Mouse (Mus musculus) kidney, embryonic 15.5 days (tissue): ENCODE measurements around the gene Cbfa2t2. TPM values are rescaled to one million over a fixed set of nuclear protein-coding genes. Genes with fewer than 3 reads are reported as not detected.

Experiments used
- ATAC-seq: fragments of 200-750 bp; cut with Nextera tagmentation; replicated peaks from 2 replicates; pipeline ENCODE4 v1.8.0; 2017; ENCODE audit warnings: moderate TSS enrichment; ENCODE audit not compliant: low FRiP score
- H3K27ac ChIP-seq: fragments of 300-500 bp; sonication (generic); 2 replicates; pipeline ENCODE4 v1.5.1; 2015; ENCODE audit warnings: mild to moderate bottlenecking, inconsistent platforms
- H3K27me3 ChIP-seq: fragments of 300-500 bp; sonication (generic); 2 replicates; pipeline ENCODE4 v1.6.1; 2015; ENCODE audit warnings: inconsistent platforms
- H3K36me3 ChIP-seq: fragments of 300-500 bp; sonication (generic); 2 replicates; pipeline ENCODE4 v1.6.1; 2015; ENCODE audit warnings: inconsistent platforms
- H3K4me1 ChIP-seq: fragments of 300-500 bp; sonication (generic); 2 replicates; pipeline ENCODE4 v1.6.1; 2015; ENCODE audit warnings: inconsistent platforms
- H3K4me2 ChIP-seq: fragments of 300-500 bp; sonication (generic); 2 replicates; pipeline ENCODE4 v1.6.1; 2015; ENCODE audit warnings: moderate library complexity, mild to moderate bottlenecking, inconsistent platforms
- H3K4me3 ChIP-seq: fragments of 300-500 bp; sonication (generic); replicated peaks from 2 replicates; pipeline ENCODE4 v1.5.1; 2015; ENCODE audit warnings: mild to moderate bottlenecking, inconsistent platforms
- H3K9ac ChIP-seq: fragments of 300-500 bp; sonication (generic); 2 replicates; pipeline ENCODE4 v1.6.1; 2015; ENCODE audit warnings: mild to moderate bottlenecking, inconsistent platforms
- H3K9me3 ChIP-seq: fragments of 300-500 bp; sonication (generic); replicated peaks from 2 replicates; pipeline ENCODE4 v1.6.1; 2016; ENCODE audit warnings: inconsistent platforms
- WGBS: fragments of 180-500 bp; shearing (Covaris S2); methylation state at CpG from one replicate; pipeline ENCODE4 v1.1.7; 2015; ENCODE audit warnings: mixed read lengths; 5-methylcytosine and 5-hydroxymethylcytosine counted together
- polyA plus RNA-seq: library from polyadenylated mRNA; unstranded; fragments of >200 nt; fragmentation: Nextera tagmentation; extraction: Ambion mirVana; gene quantifications from 2 replicates; pipeline ENCODE4 v1.2.1, GENCODE M21; 2015

Gene Cbfa2t2
- polyA plus RNA-seq, 1 experiment from 2014 or later, result 46.0 TPM

DNA sequence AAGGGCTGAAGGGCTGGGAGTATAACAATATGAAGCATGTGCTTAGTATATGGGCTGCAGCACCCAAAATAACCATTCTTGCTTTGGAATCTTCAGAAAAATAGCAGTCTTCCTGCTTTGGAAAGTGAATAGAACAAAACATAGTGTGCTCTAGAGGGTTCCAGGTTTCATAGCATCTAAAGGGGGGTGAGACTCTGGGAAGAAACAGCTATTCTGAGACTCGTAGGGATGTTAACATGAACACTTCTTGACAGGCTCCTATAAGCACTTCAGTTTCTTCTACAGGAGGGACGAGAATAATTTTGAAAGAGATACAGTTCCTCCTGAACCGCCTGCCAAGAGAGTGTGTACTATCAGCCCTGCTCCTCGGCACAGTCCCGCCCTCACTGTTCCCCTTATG, 81.1 kb downstream of the Cbfa2t2 start:
- Histone ChIP-seq H3K9me3 (no peaks in the 10 kb centered on the region), H3K4me1 (no peaks in the 10 kb centered on the region), H3K9ac (no peak overlapping the region), H3K4me3 (no peak overlapping the region), H3K36me3 (peaks cover 57% of the 10 kb centered on the region), H3K27me3 (no peaks in the 10 kb centered on the region), H3K4me2 (no peak overlapping the region), H3K27ac (no peak overlapping the region)
- ATAC-seq, result no peak
- WGBS, result 97% methylated on average over 5 of the region's 5 CpGs

GRCm38 (mm10) chr2:154521449-154521848, 85.2 kb downstream of the Cbfa2t2 start:
- Histone ChIP-seq H3K4me3 (no peak overlapping the region), H3K4me1 (no peaks in the 10 kb centered on the region), H3K9me3 (no peaks in the 10 kb centered on the region), H3K4me2 (no peak overlapping the region), H3K27ac (no peak overlapping the region), H3K9ac (no peak overlapping the region), H3K27me3 (no peaks in the 10 kb centered on the region), H3K36me3 (peaks cover 75% of the 10 kb centered on the region)
- no peak for ATAC-seq

DNA sequence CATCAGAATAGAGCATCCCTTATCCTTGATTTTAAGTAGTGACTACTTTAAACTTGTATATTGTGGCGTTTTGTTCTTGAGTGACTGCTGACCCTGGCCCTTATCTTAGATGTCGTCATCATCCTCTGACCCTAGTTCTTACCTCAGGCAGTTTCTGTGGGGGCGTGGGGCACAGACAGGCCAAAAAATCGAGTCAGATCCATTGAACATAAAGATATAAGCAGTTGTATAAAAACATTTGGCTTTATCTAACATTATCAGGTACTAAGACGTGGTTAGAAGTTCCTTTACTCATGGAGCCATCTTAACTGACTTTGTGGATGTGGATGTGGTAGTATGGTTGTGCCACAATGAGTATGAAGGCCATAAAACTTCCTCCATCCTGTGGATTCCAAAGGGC, 86.1 kb downstream of the Cbfa2t2 start:
- no peaks in the 10 kb centered on the region for H3K4me1 ChIP-seq
- no peak overlapping the region for H3K9ac ChIP-seq
- no peak overlapping the region for H3K27ac ChIP-seq
- no peaks in the 10 kb centered on the region for H3K9me3 ChIP-seq
- no peaks in the 10 kb centered on the region for H3K27me3 ChIP-seq
- 89% methylated on average over 5 of the region's 5 CpGs for WGBS
- H3K4me3 ChIP-seq, result no peak overlapping the region
- no peak overlapping the region for H3K4me2 ChIP-seq
- no peak for ATAC-seq
- H3K36me3 ChIP-seq, result peaks cover 75% of the 10 kb centered on the region

DNA sequence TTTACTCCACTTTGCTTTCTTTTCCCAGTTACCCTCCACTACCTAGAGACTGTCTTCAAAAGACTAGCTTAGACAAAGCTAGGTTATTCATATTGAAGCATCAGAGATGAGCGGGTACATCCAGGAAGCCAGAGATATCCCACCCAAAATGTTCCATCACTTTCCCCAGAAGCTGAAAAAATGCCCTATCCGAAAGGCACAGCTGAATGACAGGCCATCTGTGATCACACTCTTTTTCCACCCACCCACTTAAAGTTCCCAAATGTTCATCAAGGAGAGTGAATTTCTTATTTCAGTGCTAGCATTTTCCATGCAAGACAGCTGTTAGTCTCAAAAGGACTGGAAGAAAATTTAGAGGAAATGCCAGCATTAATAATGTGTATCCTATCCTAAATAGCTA, 89.0 kb downstream of the Cbfa2t2 start:
- ATAC-seq, result no peak
- Histone ChIP-seq H3K4me3 (no peak overlapping the region), H3K9me3 (no peaks in the 10 kb centered on the region), H3K27ac (no peak overlapping the region), H3K36me3 (peaks cover 85% of the 10 kb centered on the region), H3K27me3 (no peaks in the 10 kb centered on the region), H3K4me1 (no peaks in the 10 kb centered on the region), H3K9ac (no peak overlapping the region), H3K4me2 (no peak overlapping the region)
- WGBS, result 92% methylated on average over 2 of the region's 2 CpGs

DNA sequence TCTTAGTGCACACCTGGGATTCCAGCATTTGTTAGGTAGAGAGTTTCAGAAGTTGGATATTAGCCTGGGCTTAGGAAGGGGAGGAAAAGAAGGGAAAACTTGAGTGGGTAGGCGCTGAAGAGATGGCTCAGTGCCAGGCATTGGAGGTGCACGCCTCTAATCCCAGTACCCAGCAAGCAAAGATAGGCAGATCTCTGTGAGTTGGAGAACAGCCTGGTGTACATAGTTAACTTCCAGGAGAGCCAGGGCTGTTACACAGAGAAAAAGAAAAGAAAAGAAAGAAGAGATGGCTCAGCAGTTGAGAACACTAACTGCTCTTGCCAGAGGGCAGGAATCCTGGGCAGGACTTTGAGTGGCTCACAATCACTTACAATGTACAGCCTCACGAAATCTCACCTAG, 90.2 kb downstream of the Cbfa2t2 start:
- Histone ChIP-seq H3K9me3 (no peaks in the 10 kb centered on the region), H3K27me3 (no peaks in the 10 kb centered on the region), H3K27ac (no peak overlapping the region), H3K4me2 (no peak overlapping the region), H3K4me1 (no peaks in the 10 kb centered on the region), H3K9ac (no peak overlapping the region), H3K36me3 (peaks cover 87% of the 10 kb centered on the region), H3K4me3 (no peak overlapping the region)
- ATAC-seq, result no peak
- WGBS, result 90% methylated on average over 3 of the region's 3 CpGs

GRCm38 (mm10) chr2:154532888-154533287, 96.6 kb downstream of the Cbfa2t2 start:
- Histone ChIP-seq H3K4me1 (no peaks in the 10 kb centered on the region), H3K36me3 (peaks cover 93% of the 10 kb centered on the region), H3K4me3 (no peak overlapping the region), H3K4me2 (no peak overlapping the region), H3K9me3 (no peaks in the 10 kb centered on the region), H3K27me3 (no peaks in the 10 kb centered on the region), H3K27ac (no peak overlapping the region), H3K9ac (no peak overlapping the region)
- 73% methylated on average over 3 of the region's 3 CpGs for WGBS
- no peak for ATAC-seq

DNA sequence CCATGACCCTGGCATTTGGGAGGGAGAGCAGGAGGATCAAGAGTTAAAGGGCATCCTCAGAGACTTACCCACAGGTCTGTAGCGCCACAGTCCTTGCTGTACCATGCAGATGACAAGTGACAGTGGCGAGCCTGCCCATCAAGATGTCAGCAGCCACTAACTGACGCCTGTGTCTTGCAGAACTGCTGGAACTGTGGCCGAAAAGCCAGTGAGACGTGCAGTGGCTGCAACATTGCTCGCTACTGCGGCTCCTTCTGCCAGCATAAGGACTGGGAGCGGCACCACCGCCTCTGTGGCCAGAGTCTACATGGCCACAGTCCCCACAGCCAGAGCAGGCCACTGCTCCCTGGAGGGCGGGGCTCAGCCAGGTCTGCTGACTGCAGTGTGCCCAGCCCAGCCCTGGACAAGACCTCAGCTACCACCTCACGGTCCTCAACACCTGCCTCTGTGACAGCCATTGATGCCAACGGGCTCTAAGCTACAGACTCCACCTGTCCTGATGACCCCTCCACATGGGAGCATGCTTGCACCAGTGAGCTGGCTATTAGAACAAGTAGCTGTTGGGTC, 98.5 kb downstream of the Cbfa2t2 start:
- Histone ChIP-seq H3K4me3 (no peak overlapping the region), H3K27me3 (no peaks in the 10 kb centered on the region), H3K27ac (no peak overlapping the region), H3K4me1 (no peaks in the 10 kb centered on the region), H3K9ac (no peak overlapping the region), H3K4me2 (no peak overlapping the region), H3K9me3 (no peaks in the 10 kb centered on the region), H3K36me3 (peaks cover 80% of the 10 kb centered on the region)
- WGBS, result 96% methylated on average over 12 of the region's 12 CpGs
- ATAC-seq, result no peak

- no peak overlapping the region for H3K9ac ChIP-seq
- 62% methylated on average over 2 of the region's 2 CpGs for WGBS
- no peak overlapping the region for H3K4me2 ChIP-seq
- H3K36me3 ChIP-seq, result peaks cover 48% of the 10 kb centered on the region
- no peak for ATAC-seq
- H3K27ac ChIP-seq, result no peak overlapping the region
- H3K27me3 ChIP-seq, result no peaks in the 10 kb centered on the region
- no peaks in the 10 kb centered on the region for H3K4me1 ChIP-seq
- no peaks in the 10 kb centered on the region for H3K9me3 ChIP-seq
- H3K4me3 ChIP-seq, result no peak overlapping the region
These were observed 102.0 kb downstream of the Cbfa2t2 start for GRCm38 (mm10) chr2:154538310-154538709.

DNA sequence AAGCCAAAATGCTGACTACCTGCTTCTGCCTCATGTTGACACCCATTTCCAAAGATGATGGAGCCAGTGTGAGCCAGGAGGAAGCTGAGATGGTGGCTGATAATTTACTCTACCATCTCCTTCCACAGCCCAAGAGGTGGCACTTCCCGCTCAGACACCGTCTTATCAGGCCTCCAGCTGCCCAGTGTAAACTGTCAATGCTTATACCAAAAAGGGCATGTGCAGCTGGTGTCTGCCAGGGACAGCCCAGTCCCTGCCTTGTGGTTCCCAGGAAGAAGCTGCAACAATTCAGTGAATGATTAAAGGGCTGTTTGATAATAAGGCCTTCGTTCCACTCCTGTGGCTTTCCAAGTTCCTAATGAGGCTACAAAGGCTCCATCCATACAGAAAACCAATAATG, 102.4 kb downstream of the Cbfa2t2 start:
- H3K27me3 ChIP-seq, result no peaks in the 10 kb centered on the region
- H3K9ac ChIP-seq, result no peak overlapping the region
- H3K4me2 ChIP-seq, result no peak overlapping the region
- 68% methylated on average over 3 of the region's 3 CpGs for WGBS
- H3K4me3 ChIP-seq, result no peak overlapping the region
- no peak overlapping the region for H3K27ac ChIP-seq
- peaks cover 45% of the 10 kb centered on the region for H3K36me3 ChIP-seq
- no peaks in the 10 kb centered on the region for H3K4me1 ChIP-seq
- no peaks in the 10 kb centered on the region for H3K9me3 ChIP-seq
- ATAC-seq, result no peak

GRCm38 (mm10) chr2:154539720-154540119, 103.4 kb downstream of the Cbfa2t2 start:
- Histone ChIP-seq H3K4me3 (no peak overlapping the region), H3K36me3 (peaks cover 35% of the 10 kb centered on the region), H3K9ac (no peak overlapping the region), H3K27me3 (no peaks in the 10 kb centered on the region), H3K4me2 (no peak overlapping the region), H3K9me3 (no peaks in the 10 kb centered on the region), H3K4me1 (no peaks in the 10 kb centered on the region), H3K27ac (no peak overlapping the region)
- 79% methylated on average over 3 of the region's 3 CpGs for WGBS
- no peak for ATAC-seq

DNA sequence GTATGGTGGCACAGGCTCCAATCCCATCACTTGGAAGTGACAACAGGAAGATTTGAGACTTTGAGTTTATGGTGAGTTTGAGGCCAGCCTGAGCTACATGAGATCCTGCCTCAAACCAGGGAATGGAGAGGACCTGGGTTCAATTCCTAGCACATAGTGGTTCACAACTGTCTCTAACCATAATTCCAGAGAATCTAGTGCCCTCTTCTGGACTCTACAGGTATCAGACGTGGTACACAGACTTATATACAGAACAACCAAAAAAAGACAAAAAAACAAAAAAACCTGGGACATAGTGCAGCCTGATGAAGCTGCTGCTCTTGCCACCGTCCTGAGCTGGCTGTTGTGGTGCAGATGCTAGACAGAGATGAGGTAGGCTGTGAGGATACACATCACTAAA, 105.3 kb downstream of the Cbfa2t2 start:
- peaks cover 16% of the 10 kb centered on the region for H3K36me3 ChIP-seq
- ATAC-seq, result no peak
- no peaks in the 10 kb centered on the region for H3K27me3 ChIP-seq
- H3K9me3 ChIP-seq, result no peaks in the 10 kb centered on the region
- H3K4me3 ChIP-seq, result no peak overlapping the region
- H3K4me1 ChIP-seq, result no peaks in the 10 kb centered on the region
- H3K27ac ChIP-seq, result no peak overlapping the region
- no peak overlapping the region for H3K4me2 ChIP-seq
- WGBS, result 88% methylated on average over 2 of the region's 2 CpGs
- no peak overlapping the region for H3K9ac ChIP-seq

DNA sequence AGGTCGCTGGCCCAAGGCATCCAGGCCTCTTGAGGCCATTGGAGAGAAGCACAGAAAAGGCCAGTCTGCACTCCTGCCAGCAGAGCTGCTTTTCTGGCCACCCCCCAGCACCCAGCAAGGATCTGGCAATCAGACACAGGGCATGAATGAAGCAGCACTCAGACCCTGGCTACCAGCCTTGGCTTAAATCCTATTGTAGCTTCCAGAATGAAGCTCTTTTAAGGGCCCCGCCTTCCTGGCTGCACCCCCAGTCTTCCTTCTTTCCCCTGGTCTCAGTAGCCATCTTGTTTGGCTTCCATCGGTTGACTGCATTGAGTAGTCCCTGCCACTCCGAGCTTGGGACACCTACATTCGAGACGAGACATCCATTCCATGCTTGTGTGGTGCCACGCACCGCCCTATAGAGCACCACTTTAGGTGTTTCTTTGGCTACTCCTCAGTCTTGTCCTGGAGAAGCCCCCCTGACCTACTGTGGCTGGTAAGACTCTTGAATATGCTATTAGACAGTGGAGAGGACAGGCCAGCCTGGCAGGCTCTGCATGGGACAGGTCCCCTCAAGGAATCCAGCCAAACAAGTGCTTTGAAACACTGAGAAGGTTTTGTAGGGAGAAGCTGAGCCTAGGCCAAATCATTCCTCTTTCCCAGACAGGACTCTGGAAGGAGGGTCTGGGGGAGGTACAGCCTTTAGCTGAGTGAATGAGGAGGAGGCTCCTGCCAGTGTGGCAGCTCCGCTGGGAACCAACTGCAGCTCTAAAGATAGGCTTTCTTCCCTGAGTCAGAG, 107.5 kb downstream of the Cbfa2t2 start:
- 79% methylated on average over 9 of the region's 9 CpGs for WGBS
- no peak overlapping the region for H3K9ac ChIP-seq
- H3K27me3 ChIP-seq, result no peaks in the 10 kb centered on the region
- H3K4me3 ChIP-seq, result no peak overlapping the region
- no peak overlapping the region for H3K4me2 ChIP-seq
- 0 out of 2 replicates have a peak, but pooled peaks cover 3% of the 10 kb centered on the region for H3K36me3 ChIP-seq
- H3K4me1 ChIP-seq, result no peaks in the 10 kb centered on the region; the same call in 1 of the 2 replicates
- no peaks in the 10 kb centered on the region for H3K9me3 ChIP-seq
- no peak overlapping the region for H3K27ac ChIP-seq
- ATAC-seq, result no peak

GRCm38 (mm10) chr2:154546711-154547110, 110.4 kb downstream of the Cbfa2t2 start, which contains the start of gene 1700003F12Rik:
Gene 1700003F12Rik, plus strand, starts transcription at chr2:154547085.
- Histone ChIP-seq H3K4me3 (no peak within 1 kb of the TSS), H3K36me3 (no peaks in the 10 kb centered on the region), H3K27ac (no peak within 1 kb of the TSS), H3K9me3 (no peaks in the 10 kb centered on the region), H3K4me1 (peaks cover 14% of the 10 kb centered on the region), H3K9ac (no peak within 1 kb of the TSS), H3K4me2 (no peak within 1 kb of the TSS), H3K27me3 (peaks cover 21% of the 10 kb centered on the region)
- no peak for ATAC-seq
- 91% methylated on average over 10 of the region's 10 CpGs for WGBS
